Mouse (Mus musculus): ENCODE data around the gene Atp8b4. TPM values are rescaled to one million over a fixed set of nuclear protein-coding genes. Genes with fewer than 3 reads are reported as not detected.
"Not testable (repeated sequence)": the region's sequence is repeated elsewhere in the genome, so short reads cannot be mapped to it uniquely, and the experiment has no call there.

The Atp8b4 gene
- polyA plus RNA-seq, 1 experiment from 2014 or later, result 0.03 TPM

GRCm38 (mm10) chr2:126491446-126491845, 9.0 kb downstream of the Atp8b4 start:
- whole genome bisulfite sequencing, result 85% methylated on average over 4 of the region's 4 CpGs
- H3K4me3 ChIP-seq, result no peak overlapping the region
- DNase-seq (ENCODE audit: low spot score), result no peak
- H3K36me3 ChIP-seq, result no peaks in the 10 kb centered on the region
- H3K9me3 ChIP-seq (replicated peaks), result no peaks in the 10 kb centered on the region
- no peak overlapping the region for H3K27ac ChIP-seq
- no peaks in the 10 kb centered on the region for H3K4me1 ChIP-seq
- H3K27me3 ChIP-seq (ENCODE audit: low read depth, poor library complexity, severe bottlenecking), result no peaks in the 10 kb centered on the region

GRCm38 (mm10) chr2:126490573-126490972, 9.9 kb downstream of the Atp8b4 start:
- Histone ChIP-seq H3K36me3 (no peaks in the 10 kb centered on the region), H3K4me3 (no peak overlapping the region)
- WGBS, result 93% methylated on average over 9 of the region's 9 CpGs

GRCm38 (mm10) chr2:126485262-126486017, 15.0 kb downstream of the Atp8b4 start:
- H3K36me3 ChIP-seq, result no peaks in the 10 kb centered on the region
- WGBS, result 88% methylated on average over 11 of the region's 11 CpGs
- H3K9me3 ChIP-seq (replicated peaks), result no peaks in the 10 kb centered on the region
- H3K4me3 ChIP-seq, result no peak overlapping the region
- no peaks in the 10 kb centered on the region for H3K4me1 ChIP-seq
- H3K27me3 ChIP-seq (ENCODE audit: low read depth, poor library complexity, severe bottlenecking), result no peaks in the 10 kb centered on the region
- DNase-seq (ENCODE audit: low spot score), result no peak
- no peak overlapping the region for H3K27ac ChIP-seq

More at GRCm38 (mm10) chr2:126490573-126490972, 9.9 kb downstream of the Atp8b4 start:
- DNase-seq (ENCODE audit: low spot score), result no peak
- H3K27me3 ChIP-seq (ENCODE audit: low read depth, poor library complexity, severe bottlenecking), result no peaks in the 10 kb centered on the region
- H3K27ac ChIP-seq, result no peak overlapping the region
- no peaks in the 10 kb centered on the region for H3K4me1 ChIP-seq
- H3K9me3 ChIP-seq (replicated peaks), result no peaks in the 10 kb centered on the region

GRCm38 (mm10) chr2:126483337-126483736, 17.1 kb downstream of the Atp8b4 start:
- Histone ChIP-seq H3K4me1 (no peaks in the 10 kb centered on the region), H3K4me3 (no peak overlapping the region), H3K27me3 (ENCODE audit: low read depth, poor library complexity, severe bottlenecking) (no peaks in the 10 kb centered on the region), H3K36me3 (no peaks in the 10 kb centered on the region), H3K9me3 (replicated peaks) (no peaks in the 10 kb centered on the region), H3K27ac (no peak overlapping the region)
- DNase-seq (ENCODE audit: low spot score), result no peak
- 83% methylated on average over 6 of the region's 6 CpGs for WGBS

GRCm38 (mm10) chr2:126477556-126477955, 22.9 kb downstream of the Atp8b4 start:
- no peak for DNase-seq (ENCODE audit: low spot score)
- Histone ChIP-seq H3K27me3 (ENCODE audit: low read depth, poor library complexity, severe bottlenecking) (no peaks in the 10 kb centered on the region), H3K27ac (no peak overlapping the region), H3K9me3 (replicated peaks) (no peaks in the 10 kb centered on the region), H3K4me1 (no peaks in the 10 kb centered on the region), H3K36me3 (no peaks in the 10 kb centered on the region), H3K4me3 (no peak overlapping the region)
- 94% methylated on average over 7 of the region's 7 CpGs for WGBS

GRCm38 (mm10) chr2:126475681-126476410, 24.6 kb downstream of the Atp8b4 start:
- no peaks in the 10 kb centered on the region for H3K9me3 ChIP-seq (replicated peaks)
- H3K27ac ChIP-seq, result no peak overlapping the region
- no peaks in the 10 kb centered on the region for H3K36me3 ChIP-seq
- WGBS, result 89% methylated on average over 11 of the region's 11 CpGs
- DNase-seq (ENCODE audit: low spot score), result no peak
- no peaks in the 10 kb centered on the region for H3K27me3 ChIP-seq (ENCODE audit: low read depth, poor library complexity, severe bottlenecking)
- H3K4me1 ChIP-seq, result no peaks in the 10 kb centered on the region
- no peak overlapping the region for H3K4me3 ChIP-seq

- Histone ChIP-seq H3K36me3 (no peaks in the 10 kb centered on the region), H3K9me3 (replicated peaks) (no peaks in the 10 kb centered on the region), H3K27ac (no peak overlapping the region), H3K4me3 (no peak overlapping the region), H3K4me1 (no peaks in the 10 kb centered on the region), H3K27me3 (ENCODE audit: low read depth, poor library complexity, severe bottlenecking) (no peaks in the 10 kb centered on the region)
- DNase-seq (ENCODE audit: low spot score), result no peak
- WGBS, result 92% methylated on average over 6 of the region's 6 CpGs
These were observed 26.5 kb downstream of the Atp8b4 start for GRCm38 (mm10) chr2:126474019-126474418.

- H3K27me3 ChIP-seq (ENCODE audit: low read depth, poor library complexity, severe bottlenecking), result no peaks in the 10 kb centered on the region
- no peak overlapping the region for H3K27ac ChIP-seq
- no peaks in the 10 kb centered on the region for H3K36me3 ChIP-seq
- DNase-seq (ENCODE audit: low spot score), result no peak
- no peaks in the 10 kb centered on the region for H3K4me1 ChIP-seq
- WGBS, result 79% methylated on average over 5 of the region's 5 CpGs
- H3K4me3 ChIP-seq, result no peak overlapping the region
- H3K9me3 ChIP-seq (replicated peaks), result no peaks in the 10 kb centered on the region
These were observed 27.6 kb downstream of the Atp8b4 start for GRCm38 (mm10) chr2:126472836-126473235.

- Histone ChIP-seq H3K27ac (no peak overlapping the region), H3K4me3 (no peak overlapping the region), H3K36me3 (no peaks in the 10 kb centered on the region), H3K9me3 (replicated peaks) (no peaks in the 10 kb centered on the region), H3K4me1 (0 out of 2 replicates have a peak, but pooled peaks cover 3% of the 10 kb centered on the region), H3K27me3 (ENCODE audit: low read depth, poor library complexity, severe bottlenecking) (no peaks in the 10 kb centered on the region)
- DNase-seq (ENCODE audit: low spot score), result no peak
- 81% methylated on average over 4 of the region's 4 CpGs for WGBS
These were observed 32.7 kb downstream of the Atp8b4 start for GRCm38 (mm10) chr2:126467790-126468189.

GRCm38 (mm10) chr2:126466391-126467134, 33.9 kb downstream of the Atp8b4 start:
- DNase-seq (ENCODE audit: low spot score), result no peak
- 0 out of 2 replicates have a peak, but pooled peaks cover 3% of the 10 kb centered on the region for H3K4me1 ChIP-seq
- no peak overlapping the region for H3K4me3 ChIP-seq
- no peaks in the 10 kb centered on the region for H3K27me3 ChIP-seq (ENCODE audit: low read depth, poor library complexity, severe bottlenecking)
- no peaks in the 10 kb centered on the region for H3K36me3 ChIP-seq
- 88% methylated on average over 13 of the region's 13 CpGs for WGBS
- H3K27ac ChIP-seq, result no peak overlapping the region
- no peaks in the 10 kb centered on the region for H3K9me3 ChIP-seq (replicated peaks)

GRCm38 (mm10) chr2:126458661-126459060, 41.8 kb downstream of the Atp8b4 start:
- WGBS, result 90% methylated on average over 2 of the region's 2 CpGs
- Histone ChIP-seq H3K9me3 (replicated peaks) (no peaks in the 10 kb centered on the region), H3K4me3 (no peak overlapping the region), H3K27me3 (ENCODE audit: low read depth, poor library complexity, severe bottlenecking) (no peaks in the 10 kb centered on the region), H3K27ac (no peak overlapping the region), H3K36me3 (no peaks in the 10 kb centered on the region), H3K4me1 (no peaks in the 10 kb centered on the region)
- no peak for DNase-seq (ENCODE audit: low spot score)

- H3K9me3 ChIP-seq (replicated peaks); H3K4me1 ChIP-seq; H3K27ac ChIP-seq; H3K4me3 ChIP-seq; H3K27me3 ChIP-seq (ENCODE audit: low read depth, poor library complexity, severe bottlenecking); DNase-seq (ENCODE audit: low spot score); H3K36me3 ChIP-seq: not testable (repeated sequence)
- WGBS, result 60% methylated on average over 2 of the region's 2 CpGs
These were observed 42.7 kb downstream of the Atp8b4 start for GRCm38 (mm10) chr2:126457759-126458158.

- Histone ChIP-seq H3K4me3 (no peak overlapping the region), H3K36me3 (no peaks in the 10 kb centered on the region), H3K27me3 (ENCODE audit: low read depth, poor library complexity, severe bottlenecking) (no peaks in the 10 kb centered on the region), H3K9me3 (replicated peaks) (no peaks in the 10 kb centered on the region), H3K4me1 (peaks cover 7% of the 10 kb centered on the region; the same call in 1 of the 2 replicates), H3K27ac (peak overlapping the region; percentile 42; the same call in 1 of the 2 replicates)
- no peak for DNase-seq (ENCODE audit: low spot score)
- 84% methylated on average over 7 of the region's 7 CpGs for WGBS
These were observed 49.6 kb downstream of the Atp8b4 start for GRCm38 (mm10) chr2:126450937-126451302.
